Mouse (Mus musculus) forebrain, embryonic 11.5 days (tissue): ENCODE measurements around the gene Lingo1. TPM values are rescaled to one million over a fixed set of nuclear protein-coding genes. Genes with fewer than 3 reads are reported as not detected.

ENCODE experiments used
- ATAC-seq: fragments of 200-750 bp; cut with Nextera tagmentation; replicated peaks from 2 replicates; pipeline ENCODE4 v1.8.0; 2017; ENCODE audit warnings: moderate TSS enrichment; ENCODE audit not compliant: low FRiP score
- DNase-seq: peaks from one replicate; pipeline ENCODE4 v3.0.0-alpha.2; 2017; ENCODE audit warnings: low spot score
- H3K27ac ChIP-seq: fragments of 300-500 bp; sonication (generic); 2 replicates; pipeline ENCODE4 v1.5.1; 2014; ENCODE audit warnings: low read depth, low read length
- H3K27me3 ChIP-seq: fragments of 300-500 bp; sonication (generic); 2 replicates; pipeline ENCODE4 v1.6.1; 2014; ENCODE audit warnings: mild to moderate bottlenecking, low read length, mixed read lengths; ENCODE audit not compliant: control insufficient read depth, insufficient read depth
- H3K36me3 ChIP-seq: fragments of 300-500 bp; sonication (generic); 2 replicates; pipeline ENCODE4 v1.6.1; 2014; ENCODE audit warnings: mild to moderate bottlenecking, low read length, moderate library complexity, mixed read lengths; ENCODE audit not compliant: control insufficient read depth, insufficient read depth
- H3K4me1 ChIP-seq: fragments of 300-500 bp; sonication (generic); replicated peaks from 2 replicates; pipeline ENCODE4 v1.6.1; 2014; ENCODE audit warnings: low read length, mixed read lengths; ENCODE audit not compliant: control insufficient read depth, insufficient read depth
- H3K4me2 ChIP-seq: fragments of 300-500 bp; sonication (generic); 2 replicates; pipeline ENCODE4 v1.6.1; 2014; ENCODE audit warnings: low read depth, mild to moderate bottlenecking, low read length, moderate library complexity, mixed read lengths; ENCODE audit not compliant: severe bottlenecking
- H3K4me3 ChIP-seq: fragments of 300-500 bp; sonication (generic); 2 replicates; pipeline ENCODE4 v1.5.1; 2014; ENCODE audit warnings: low read depth, low read length
- H3K9ac ChIP-seq: fragments of 300-500 bp; sonication (generic); 2 replicates; pipeline ENCODE4 v1.6.1; 2014; ENCODE audit warnings: low read length
- H3K9me3 ChIP-seq: fragments of 300-500 bp; sonication (generic); 2 replicates; pipeline ENCODE4 v1.6.1; 2016; ENCODE audit warnings: low read length, mixed read lengths; ENCODE audit not compliant: control insufficient read depth
- WGBS: fragments of 180-500 bp; shearing (Covaris S2); extraction: QIAGEN DNeasy Blood & Tissue Kit; methylation state at CpG from one replicate; pipeline ENCODE4 v1.1.7; 2014; 5-methylcytosine and 5-hydroxymethylcytosine counted together
- polyA plus RNA-seq: library from polyadenylated mRNA; unstranded; fragments of >200 nt; fragmentation: Nextera tagmentation; extraction: Ambion mirVana; gene quantifications from 2 replicates; pipeline ENCODE4 v1.2.1, GENCODE M21; 2014

Gene Lingo1
- polyA plus RNA-seq, 1 experiment from 2014 or later: 2.5 TPM

- Histone ChIP-seq H3K36me3 (no peaks in the 10 kb centered on the region), H3K4me3 (no peak overlapping the region), H3K4me2 (no peak overlapping the region), H3K9me3 (no peaks in the 10 kb centered on the region), H3K9ac (no peak overlapping the region), H3K27me3 (no peaks in the 10 kb centered on the region), H3K27ac (no peak overlapping the region), H3K4me1 (no peaks in the 10 kb centered on the region)
- DNase-seq (no peak), ATAC-seq (no peak)
- WGBS: 70% methylated on average over 23 of the region's 23 CpGs
These were observed 223.5 kb downstream of the Lingo1 start for GRCm38 (mm10) chr9:56572534-56573479.

Other genes starting within 250 kb of the Lingo1 start
- not detected in 2 replicates for gene Odf3l1, start 68.2 kb upstream of the Lingo1 start, polyA plus RNA-seq
- gene Cspg4, start 68.6 kb upstream of the Lingo1 start, polyA plus RNA-seq: 1.4 and 2.0 TPM in 2 replicates
- gene Snx33, start 131.9 kb upstream of the Lingo1 start, polyA plus RNA-seq: 5.8 and 6.0 TPM in 2 replicates
- 63.6 and 65.4 TPM in 2 replicates for gene Imp3, start 141.0 kb upstream of the Lingo1 start, polyA plus RNA-seq
- gene Snupn, start 154.4 kb upstream of the Lingo1 start, polyA plus RNA-seq: 27.8 and 28.4 TPM in 2 replicates
- 31.8 and 35.5 TPM in 2 replicates for gene Ptpn9, start 198.5 kb upstream of the Lingo1 start, polyA plus RNA-seq